Mouse (Mus musculus) embryonic facial prominence, embryonic 15.5 days (tissue): Measurements from ENCODE around the gene Ctrc. TPM values are rescaled to one million over a fixed set of nuclear protein-coding genes. Genes with fewer than 3 reads are reported as not detected.

Experiments used
- ATAC-seq: fragments of 200-750 bp; cut with Nextera tagmentation; 2 replicates; pipeline ENCODE4 v1.8.0; 2017; ENCODE audit warnings: low read depth, moderate TSS enrichment; ENCODE audit not compliant: insufficient number of reproducible peaks, low FRiP score, low TSS enrichment
- H3K27ac ChIP-seq: fragments of 300-500 bp; sonication (generic); replicated peaks from 2 replicates; pipeline ENCODE4 v1.5.1; 2015; ENCODE audit warnings: mild to moderate bottlenecking, inconsistent platforms
- H3K27me3 ChIP-seq: fragments of 300-500 bp; sonication (generic); 2 replicates; pipeline ENCODE4 v1.6.1; 2015; ENCODE audit warnings: inconsistent platforms
- H3K36me3 ChIP-seq: fragments of 300-500 bp; sonication (generic); 2 replicates; pipeline ENCODE4 v1.6.1; 2015; ENCODE audit warnings: mild to moderate bottlenecking, inconsistent platforms
- H3K4me1 ChIP-seq: fragments of 300-500 bp; sonication (generic); 2 replicates; pipeline ENCODE4 v1.6.1; 2015; ENCODE audit warnings: inconsistent platforms
- H3K4me2 ChIP-seq: fragments of 300-500 bp; sonication (generic); replicated peaks from 2 replicates; pipeline ENCODE4 v1.6.1; 2015; ENCODE audit warnings: mild to moderate bottlenecking, inconsistent platforms
- H3K4me3 ChIP-seq: fragments of 300-500 bp; sonication (generic); replicated peaks from 2 replicates; pipeline ENCODE4 v1.5.1; 2015; ENCODE audit warnings: mild to moderate bottlenecking, inconsistent platforms
- H3K9ac ChIP-seq: fragments of 300-500 bp; sonication (generic); 2 replicates; pipeline ENCODE4 v1.6.1; 2015; ENCODE audit warnings: inconsistent platforms
- H3K9me3 ChIP-seq: fragments of 300-500 bp; sonication (generic); replicated peaks from 2 replicates; pipeline ENCODE4 v1.6.1; 2016; ENCODE audit warnings: inconsistent platforms
- WGBS: fragments of 180-500 bp; shearing (Covaris S2); methylation state at CpG from one replicate; pipeline ENCODE4 v1.1.7; 2015; 5-methylcytosine and 5-hydroxymethylcytosine counted together
- polyA plus RNA-seq: library from polyadenylated mRNA; unstranded; fragments of >200 nt; fragmentation: Nextera tagmentation; extraction: Ambion mirVana; gene quantifications from 2 replicates; pipeline ENCODE4 v1.2.1, GENCODE M21; 2015

Gene Ctrc
- polyA plus RNA-seq = not detected in 2 replicates

DNA sequence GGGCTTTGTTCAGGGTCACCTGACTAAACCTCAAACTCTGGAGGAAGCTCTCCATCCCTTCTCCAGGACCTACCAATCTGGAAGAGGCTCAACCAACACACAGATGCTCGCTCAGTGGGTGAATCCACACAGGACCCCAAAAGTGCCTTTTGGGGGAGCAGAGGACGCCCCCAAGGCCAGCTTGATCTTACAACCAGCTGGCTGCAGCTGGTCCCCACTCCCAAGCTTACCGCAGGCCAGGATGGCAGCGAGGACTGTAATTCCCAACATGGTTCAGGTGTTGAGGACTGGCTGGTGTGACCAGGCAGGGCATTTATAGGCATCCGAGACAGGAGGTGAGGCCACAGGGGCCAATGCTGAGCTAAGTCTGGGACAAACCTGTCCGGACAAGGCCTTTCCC lies at the start of gene Ctrc:
Ctrc (minus strand) TSS at position 361 of the 400 bp plus-strand sequence.
- Histone ChIP-seq H3K4me2 (no peak within 1 kb of the TSS), H3K9ac (no peak within 1 kb of the TSS), H3K4me3 (no peak within 1 kb of the TSS), H3K27ac (no peak within 1 kb of the TSS), H3K27me3 (no peaks in the 10 kb centered on the region), H3K4me1 (no peaks in the 10 kb centered on the region), H3K9me3 (no peaks in the 10 kb centered on the region), H3K36me3 (no peaks in the 10 kb centered on the region)
- ATAC-seq = no peak
- WGBS = 72% methylated on average over 6 of the region's 6 CpGs

DNA sequence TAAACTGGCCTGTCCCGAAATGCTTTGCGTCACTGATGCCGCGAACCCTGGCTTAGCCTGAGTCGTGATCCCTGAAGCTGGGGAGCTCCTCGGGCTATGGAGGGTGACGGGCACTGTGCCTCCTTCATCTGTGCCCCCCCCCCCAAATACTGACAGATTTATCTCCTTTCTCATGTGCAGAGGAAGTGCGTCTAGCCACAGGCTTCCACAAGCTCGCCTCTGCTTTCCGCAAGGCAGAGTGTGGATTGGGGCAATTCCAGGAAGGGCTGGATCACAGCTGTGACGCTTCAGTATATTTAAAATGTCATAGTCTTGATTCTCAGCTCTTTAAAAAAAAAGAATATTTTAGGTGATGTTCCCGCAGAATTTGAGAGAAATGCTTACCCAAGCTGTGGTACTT lies 49.6 kb upstream of the Ctrc start:
- Histone ChIP-seq H3K4me3 (no peak overlapping the region), H3K36me3 (no peaks in the 10 kb centered on the region), H3K27ac (no peak overlapping the region), H3K9ac (no peak overlapping the region), H3K9me3 (no peaks in the 10 kb centered on the region), H3K4me2 (no peak overlapping the region), H3K4me1 (peaks cover 34% of the 10 kb centered on the region; the same call in 1 of the 2 replicates), H3K27me3 (no peaks in the 10 kb centered on the region)
- WGBS = 53% methylated on average over 12 of the region's 12 CpGs
- no peak for ATAC-seq

- no peaks in the 10 kb centered on the region for H3K27me3 ChIP-seq
- H3K36me3 ChIP-seq = no peaks in the 10 kb centered on the region
- H3K4me1 ChIP-seq = peaks cover 16% of the 10 kb centered on the region; the same call in 1 of the 2 replicates
- H3K27ac ChIP-seq = no peak overlapping the region
- H3K4me2 ChIP-seq = no peak overlapping the region
- WGBS = 80% methylated on average over 8 of the region's 8 CpGs
- no peak for ATAC-seq
- H3K9me3 ChIP-seq = no peaks in the 10 kb centered on the region
- no peak overlapping the region for H3K4me3 ChIP-seq
- no peak overlapping the region for H3K9ac ChIP-seq
Measured at GRCm38 (mm10) chr4:141893157-141893784, 47.1 kb upstream of the Ctrc start.

DNA sequence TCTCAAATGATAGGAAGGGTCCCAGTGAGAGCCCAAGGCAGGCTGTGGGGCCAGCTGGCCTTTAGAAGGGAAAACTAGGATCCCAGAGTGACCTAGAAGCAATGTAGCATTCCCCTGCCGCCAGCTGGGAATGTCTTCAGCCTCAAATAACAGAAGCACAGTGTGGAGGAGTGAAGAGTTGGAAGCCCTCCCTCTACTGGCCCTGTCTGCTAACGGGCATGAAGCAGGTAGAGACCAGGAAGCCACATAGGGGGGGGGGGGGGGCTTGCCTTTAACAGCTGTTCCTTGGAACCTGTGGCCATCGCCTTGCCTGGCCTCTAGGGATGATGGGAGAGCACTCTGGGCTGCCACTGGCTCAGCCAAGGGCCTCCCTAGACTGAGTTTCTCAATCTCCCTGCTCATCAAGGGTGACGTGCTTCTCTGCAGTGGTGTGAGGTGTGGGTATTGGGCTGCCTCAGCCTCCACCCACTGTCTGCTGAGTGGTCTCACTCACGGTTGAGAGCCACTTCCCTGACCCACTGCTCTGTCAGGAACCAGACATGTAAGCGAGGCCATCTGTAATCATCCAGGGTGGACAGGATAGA lies 40.3 kb upstream of the Ctrc start:
- no peaks in the 10 kb centered on the region for H3K9me3 ChIP-seq
- H3K4me3 ChIP-seq = no peak overlapping the region
- H3K4me2 ChIP-seq = no peak overlapping the region
- H3K36me3 ChIP-seq = no peaks in the 10 kb centered on the region
- H3K4me1 ChIP-seq = no peaks in the 10 kb centered on the region
- 44% methylated on average over 6 of the region's 6 CpGs for WGBS
- H3K27me3 ChIP-seq = no peaks in the 10 kb centered on the region
- no peak overlapping the region for H3K9ac ChIP-seq
- H3K27ac ChIP-seq = no peak overlapping the region
- ATAC-seq = no peak

- H3K4me2 ChIP-seq = no peak overlapping the region
- H3K36me3 ChIP-seq = no peaks in the 10 kb centered on the region
- WGBS = 68% methylated on average over 9 of the region's 9 CpGs
- no peak overlapping the region for H3K4me3 ChIP-seq
- no peak overlapping the region for H3K9ac ChIP-seq
- H3K4me1 ChIP-seq = no peaks in the 10 kb centered on the region
- ATAC-seq = no peak
- no peaks in the 10 kb centered on the region for H3K9me3 ChIP-seq
- no peaks in the 10 kb centered on the region for H3K27me3 ChIP-seq
- H3K27ac ChIP-seq = no peak overlapping the region
Measured at GRCm38 (mm10) chr4:141885451-141885850, 39.3 kb upstream of the Ctrc start.

DNA sequence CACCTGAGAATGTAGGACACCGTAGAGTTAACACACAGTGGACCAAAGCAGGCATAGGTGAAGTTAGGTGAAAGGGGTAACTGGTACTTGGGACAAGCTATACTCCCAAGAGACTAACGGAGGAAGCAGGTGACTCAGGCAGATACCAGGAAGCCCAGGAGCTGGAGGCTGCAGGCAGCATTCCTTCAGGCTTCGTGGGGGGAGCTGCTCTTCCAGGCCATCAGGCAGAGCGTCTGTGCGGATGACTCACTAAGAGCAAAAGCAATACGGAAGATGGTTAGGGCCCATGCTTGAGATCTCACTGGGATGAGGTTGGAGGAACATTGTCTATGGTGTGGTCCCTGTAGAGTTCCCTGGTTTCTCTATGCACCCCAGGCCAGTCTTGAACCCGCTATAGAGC lies 36.7 kb upstream of the Ctrc start:
- Histone ChIP-seq H3K9ac (no peak overlapping the region), H3K27me3 (no peaks in the 10 kb centered on the region), H3K9me3 (no peaks in the 10 kb centered on the region), H3K27ac (no peak overlapping the region), H3K4me2 (no peak overlapping the region), H3K36me3 (no peaks in the 10 kb centered on the region), H3K4me1 (no peaks in the 10 kb centered on the region), H3K4me3 (no peak overlapping the region)
- 77% methylated on average over 7 of the region's 7 CpGs for WGBS
- no peak for ATAC-seq

DNA sequence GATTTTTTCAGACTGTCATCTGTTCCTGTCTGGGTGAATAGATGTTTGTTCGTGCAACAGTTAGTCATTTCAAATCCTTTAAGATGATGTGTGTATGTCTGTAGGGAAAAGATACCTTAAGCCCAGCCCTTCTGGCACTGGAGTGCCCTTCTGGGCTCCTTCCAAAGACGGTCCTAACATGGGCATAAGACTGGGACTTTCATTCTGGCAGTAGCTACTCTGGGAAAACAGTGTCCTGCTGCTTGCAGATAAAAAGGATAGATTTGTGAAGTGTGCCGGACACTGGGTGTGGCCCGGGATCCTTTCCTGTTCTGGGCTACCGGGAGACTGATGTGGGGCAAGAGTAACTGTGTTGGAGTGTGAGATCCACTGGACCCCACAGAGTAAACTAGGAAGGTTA lies 35.8 kb upstream of the Ctrc start:
- 63% methylated on average over 5 of the region's 5 CpGs for WGBS
- no peaks in the 10 kb centered on the region for H3K36me3 ChIP-seq
- no peak overlapping the region for H3K4me2 ChIP-seq
- no peaks in the 10 kb centered on the region for H3K9me3 ChIP-seq
- no peak overlapping the region for H3K9ac ChIP-seq
- H3K4me3 ChIP-seq = no peak overlapping the region
- H3K4me1 ChIP-seq = no peaks in the 10 kb centered on the region
- no peaks in the 10 kb centered on the region for H3K27me3 ChIP-seq
- ATAC-seq = no peak
- no peak overlapping the region for H3K27ac ChIP-seq

- ATAC-seq = no peak
- H3K9ac ChIP-seq = no peak overlapping the region
- H3K9me3 ChIP-seq = no peaks in the 10 kb centered on the region
- peaks cover under 1% of the 10 kb centered on the region; the same call in 1 of the 2 replicates for H3K27me3 ChIP-seq
- no peak overlapping the region for H3K27ac ChIP-seq
- no peaks in the 10 kb centered on the region for H3K36me3 ChIP-seq
- H3K4me2 ChIP-seq = no peak overlapping the region
- no peaks in the 10 kb centered on the region for H3K4me1 ChIP-seq
- no peak overlapping the region for H3K4me3 ChIP-seq
- WGBS = 49% methylated on average over 10 of the region's 10 CpGs
Measured at GRCm38 (mm10) chr4:141881289-141881914, 35.2 kb upstream of the Ctrc start.

DNA sequence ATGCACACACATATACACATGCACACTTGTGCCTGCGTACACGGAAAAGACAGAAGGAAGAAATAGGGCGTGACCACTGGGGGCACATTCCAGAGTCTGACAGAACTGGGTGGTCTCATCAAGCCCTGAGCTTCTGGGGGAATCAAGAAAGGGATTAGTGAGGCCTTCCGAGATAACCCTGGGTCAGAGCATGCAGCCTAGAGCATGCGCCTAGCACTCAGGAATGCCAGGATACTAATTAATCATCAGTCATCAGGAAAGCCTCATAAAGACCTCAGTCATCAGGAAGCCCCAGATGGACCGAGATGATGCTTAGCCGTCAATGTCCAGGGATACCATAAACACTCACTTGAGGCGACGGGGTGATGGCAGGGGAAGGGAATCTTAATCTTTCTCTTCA lies 33.7 kb upstream of the Ctrc start:
- Histone ChIP-seq H3K4me2 (no peak overlapping the region), H3K9ac (no peak overlapping the region), H3K27me3 (peaks cover 11% of the 10 kb centered on the region), H3K36me3 (no peaks in the 10 kb centered on the region), H3K9me3 (no peaks in the 10 kb centered on the region), H3K4me3 (no peak overlapping the region), H3K4me1 (peaks cover 8% of the 10 kb centered on the region), H3K27ac (no peak overlapping the region)
- no peak for ATAC-seq
- WGBS = 58% methylated on average over 9 of the region's 9 CpGs

- WGBS = 71% methylated on average over 4 of the region's 4 CpGs
- no peaks in the 10 kb centered on the region for H3K36me3 ChIP-seq
- H3K9me3 ChIP-seq = no peaks in the 10 kb centered on the region
- no peak overlapping the region for H3K4me3 ChIP-seq
- H3K4me1 ChIP-seq = peaks cover 12% of the 10 kb centered on the region
- peaks cover 11% of the 10 kb centered on the region for H3K27me3 ChIP-seq
- H3K9ac ChIP-seq = no peak overlapping the region
- no peak overlapping the region for H3K27ac ChIP-seq
- H3K4me2 ChIP-seq = no peak overlapping the region
- ATAC-seq = no peak
Measured at GRCm38 (mm10) chr4:141879074-141879473, 32.9 kb upstream of the Ctrc start.

GRCm38 (mm10) chr4:141878621-141879020 lies 32.5 kb upstream of the Ctrc start:
- H3K27me3 ChIP-seq = peaks cover 11% of the 10 kb centered on the region
- WGBS = 60% methylated on average over 7 of the region's 7 CpGs
- ATAC-seq = no peak
- no peaks in the 10 kb centered on the region for H3K36me3 ChIP-seq
- H3K4me1 ChIP-seq = peaks cover 17% of the 10 kb centered on the region
- H3K27ac ChIP-seq = no peak overlapping the region
- H3K4me3 ChIP-seq = no peak overlapping the region
- H3K9me3 ChIP-seq = no peaks in the 10 kb centered on the region
- no peak overlapping the region for H3K4me2 ChIP-seq
- H3K9ac ChIP-seq = no peak overlapping the region
